Mouse (Mus musculus): ENCODE data around the gene Limch1.

GRCm38 (mm10) chr5:66895440-66896120 is 150.0 kb downstream of the Limch1 start:
- TF ChIP-seq POLR2A (IDR thresholded peaks at IDR 0.05; ENCODE audit: control insufficient read depth, low read depth, low read length) (no peak), CTCF (IDR thresholded peaks at IDR 0.05; ENCODE audit: control insufficient read depth, insufficient read depth, insufficient replicate concordance, low read depth, low read length) (no peak)
